In the genomic region with DNA sequence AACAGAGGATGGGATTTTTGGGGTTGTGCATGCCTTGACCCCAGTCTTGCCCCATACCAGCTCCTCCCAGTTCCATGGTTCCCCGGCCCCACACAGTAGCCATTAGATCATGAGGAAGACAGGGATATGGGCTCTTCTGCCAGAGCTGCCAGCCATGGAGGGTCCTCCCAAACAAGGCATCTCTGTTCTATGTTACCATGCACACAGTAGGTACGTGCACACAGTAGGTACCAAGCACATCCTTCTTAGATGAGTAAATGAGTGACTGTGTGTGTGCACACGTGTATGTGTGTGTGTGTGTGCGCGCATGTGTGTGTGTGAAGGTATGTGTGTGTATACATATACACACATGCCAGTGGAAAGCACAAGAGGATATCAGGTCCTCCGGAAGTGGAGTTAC, we compare ENCODE assay signal across 20 mouse cellular contexts.
"Had no signal": no experiment of that assay in that cellular context is flagged by ENCODE, and none has a peak within 500 bp of the region (broad histone marks: within the 10 kb centered on the region; RNA-seq: fewer than 3 reads in every experiment).

No protein-coding gene starts in this region.

- H3K4me3 ChIP-seq: liver, embryonic 12.5 days; midbrain, embryonic 10.5 days; midbrain, embryonic 13.5 days; midbrain, embryonic 15.5 days; myocyte; neural tube, embryonic 13.5 days; neural tube, embryonic 15.5 days had no signal

- ATAC-seq: liver, embryonic 12.5 days; lung, postnatal 0 days; midbrain, embryonic 13.5 days; midbrain, embryonic 15.5 days had no signal

- H3K27ac ChIP-seq: liver, embryonic 12.5 days; liver, embryonic 14.5 days; midbrain, embryonic 10.5 days; midbrain, embryonic 13.5 days; midbrain, embryonic 15.5 days; neural tube, embryonic 13.5 days; neural tube, embryonic 15.5 days had no signal

- H3K9ac ChIP-seq: liver, embryonic 12.5 days; liver, embryonic 14.5 days; lung, embryonic 14.5 days; midbrain, embryonic 13.5 days; midbrain, embryonic 15.5 days; neural tube, embryonic 13.5 days; neural tube, embryonic 15.5 days had no signal

- H3K4me2 ChIP-seq: liver, embryonic 12.5 days; lung, embryonic 14.5 days; midbrain, embryonic 13.5 days; midbrain, embryonic 15.5 days; neural tube, embryonic 13.5 days; neural tube, embryonic 15.5 days had no signal

- H3K9me3 ChIP-seq: liver, embryonic 12.5 days; midbrain, embryonic 10.5 days; midbrain, embryonic 13.5 days; midbrain, embryonic 15.5 days; neural tube, embryonic 13.5 days; neural tube, embryonic 15.5 days had no signal

- H3K36me3 ChIP-seq: liver, embryonic 12.5 days; midbrain, embryonic 10.5 days; midbrain, embryonic 13.5 days; midbrain, embryonic 15.5 days; neural tube, embryonic 13.5 days; neural tube, embryonic 15.5 days had no signal

- DNase-seq: lung, adult 18-20 months; lung, embryonic 14.5 days; lung, postnatal 4 days; retina, postnatal 1 day; right cerebral cortex, adult 18-20 months; right cerebral cortex, postnatal 25 days; right cerebral cortex, postnatal 4 days; spleen, adult 18-20 months; thymus, adult 18-20 months; thymus, postnatal 14 days; thymus, postnatal 36 days had no signal

- H3K27me3 ChIP-seq: liver, embryonic 12.5 days; midbrain, embryonic 13.5 days; midbrain, embryonic 15.5 days; neural tube, embryonic 13.5 days; neural tube, embryonic 15.5 days had no signal

- H3K4me1 ChIP-seq: liver, embryonic 12.5 days; midbrain, embryonic 10.5 days; midbrain, embryonic 15.5 days; neural tube, embryonic 15.5 days had no signal
